Mouse (Mus musculus) erythroblast, embryonic 14.5 days (primary cell): ENCODE data around the gene Lcn6. TPM values are rescaled to one million over a fixed set of nuclear protein-coding genes. Genes with fewer than 3 reads are reported as not detected.

Experiments
- H3K27me3 ChIP-seq: 2 replicates; pipeline ENCODE4 v1.6.1; 2012; ENCODE audit warnings: inconsistent platforms; ENCODE audit not compliant: control insufficient read depth
- H3K36me3 ChIP-seq: 2 replicates; pipeline ENCODE4 v1.6.1; 2012; ENCODE audit warnings: mild to moderate bottlenecking, inconsistent platforms; ENCODE audit not compliant: control insufficient read depth
- H3K4me1 ChIP-seq: 2 replicates; pipeline ENCODE4 v1.6.1; 2012; ENCODE audit warnings: inconsistent platforms; ENCODE audit not compliant: control insufficient read depth
- H3K4me3 ChIP-seq: replicated peaks from 2 replicates; pipeline ENCODE3; 2012; ENCODE audit warnings: moderate library complexity, mild to moderate bottlenecking, inconsistent platforms
- H3K9me3 ChIP-seq: 2 replicates; pipeline ENCODE4 v1.6.1; 2012; ENCODE audit warnings: low read length, inconsistent platforms, mixed read lengths; ENCODE audit not compliant: control insufficient read depth
- GATA1 ChIP-seq: IDR thresholded peaks from 2 replicates; pipeline ENCODE4 v1.6.1; 2012; ENCODE audit warnings: low read length, inconsistent platforms, mixed read lengths
- TAL1 ChIP-seq: IDR thresholded peaks from 3 replicates; pipeline ENCODE4 v1.6.1; 2012; ENCODE audit warnings: low read length, inconsistent platforms, mixed read lengths
- polyA plus RNA-seq: library from polyadenylated mRNA; stranded (reverse); fragments of >175 nt; gene quantifications from 2 replicates; pipeline ENCODE4 v1.2.3, GENCODE M21; 2012

Lcn6 gene
- polyA plus RNA-seq, 1 experiment: not detected

DNA sequence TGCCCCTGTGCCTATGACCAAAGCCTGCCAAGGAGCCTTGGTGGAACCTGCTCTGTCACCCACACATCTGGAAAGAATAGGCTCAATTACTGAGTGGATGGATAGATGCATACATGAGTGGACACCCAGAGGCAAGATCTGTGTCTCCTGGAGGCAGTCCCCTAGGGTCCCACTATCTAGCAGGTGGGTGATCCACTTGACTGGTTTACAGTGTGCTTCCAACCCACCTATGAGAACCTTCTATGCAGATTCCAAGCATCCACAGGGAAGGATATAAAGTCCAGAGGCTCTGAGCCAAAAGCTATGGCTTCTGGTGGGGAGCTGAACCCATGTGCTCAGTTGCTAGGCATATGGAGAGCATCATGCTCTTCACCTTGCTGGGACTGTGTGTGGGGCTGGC, 18.9 kb upstream of the Lcn6 start, which contains the start of gene Lcn5:
Lcn5 (plus strand) TSS at position 301 of the 400 bp plus-strand sequence.
- H3K9me3 ChIP-seq: no peaks in the 10 kb centered on the region

DNA sequence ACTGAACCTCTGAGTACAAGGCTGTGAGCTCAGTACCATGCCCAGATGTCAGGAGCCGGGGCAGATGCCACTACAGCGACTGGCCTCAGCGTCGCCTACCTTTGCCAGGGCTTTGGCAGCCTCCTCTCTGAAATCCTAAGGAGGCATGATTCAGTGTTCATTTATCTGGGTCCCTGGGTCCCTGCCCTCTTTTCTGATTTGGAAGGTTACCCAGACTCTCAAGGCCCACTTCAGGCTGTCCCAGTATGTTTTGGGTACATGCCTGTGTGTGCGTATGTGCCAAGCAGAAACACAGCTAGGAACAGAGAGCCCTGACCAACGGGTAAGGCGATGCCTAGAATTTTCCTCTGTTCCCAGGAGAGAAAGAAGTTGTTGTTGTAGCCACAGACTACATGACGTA, 16.3 kb upstream of the Lcn6 start:
- H3K36me3 ChIP-seq: no peaks in the 10 kb centered on the region
- TF ChIP-seq TAL1 (no peak), GATA1 (no peak)
- no peaks in the 10 kb centered on the region for H3K9me3 ChIP-seq
- no peak overlapping the region for H3K4me3 ChIP-seq
- no peaks in the 10 kb centered on the region for H3K27me3 ChIP-seq
- H3K4me1 ChIP-seq: no peaks in the 10 kb centered on the region

More for the DNA sequence above, 18.9 kb upstream of the Lcn6 start, which contains the start of gene Lcn5:
- H3K4me1 ChIP-seq: no peaks in the 10 kb centered on the region
- TF ChIP-seq GATA1: no peak
- TF ChIP-seq TAL1: no peak
- H3K36me3 ChIP-seq: no peaks in the 10 kb centered on the region
- no peaks in the 10 kb centered on the region for H3K27me3 ChIP-seq
- no peak within 1 kb of the TSS for H3K4me3 ChIP-seq

DNA sequence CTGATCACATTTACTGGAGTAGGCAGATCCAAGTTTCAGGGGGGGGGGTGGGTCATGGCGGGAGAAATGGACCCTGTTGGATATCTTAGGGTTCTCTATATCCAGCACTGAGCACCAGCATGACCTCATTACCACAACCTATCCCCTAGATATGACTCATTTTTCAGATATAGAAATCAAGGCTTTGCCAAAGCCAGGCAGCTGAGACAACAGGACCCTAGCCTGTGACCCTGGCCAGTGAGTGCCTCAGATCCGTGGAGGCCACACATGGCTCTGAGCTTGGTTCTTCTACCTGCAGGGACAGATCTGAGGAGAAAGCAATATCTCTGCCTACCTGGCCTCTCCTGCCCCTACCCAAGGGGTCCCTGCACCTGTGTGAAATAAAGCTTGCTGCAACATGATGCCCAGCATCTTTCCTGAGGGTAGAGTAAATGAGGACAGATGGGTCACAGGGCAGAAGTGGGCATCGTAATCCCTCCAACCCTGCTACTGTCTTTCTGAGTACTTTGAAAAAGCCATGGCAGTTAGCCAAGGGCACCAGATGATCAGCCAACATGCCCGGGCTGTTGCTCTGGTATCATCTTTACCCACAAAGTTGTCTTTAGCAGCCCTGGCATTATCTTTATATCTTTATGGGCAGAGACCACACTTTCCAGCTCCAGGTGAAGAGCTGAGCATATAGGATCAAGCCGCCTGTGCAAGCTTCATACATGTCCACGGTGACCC, 15.2 kb upstream of the Lcn6 start:
- Histone ChIP-seq H3K27me3 (no peaks in the 10 kb centered on the region), H3K36me3 (no peaks in the 10 kb centered on the region)
- TF ChIP-seq GATA1: no peak
- no peak for TF ChIP-seq TAL1

DNA sequence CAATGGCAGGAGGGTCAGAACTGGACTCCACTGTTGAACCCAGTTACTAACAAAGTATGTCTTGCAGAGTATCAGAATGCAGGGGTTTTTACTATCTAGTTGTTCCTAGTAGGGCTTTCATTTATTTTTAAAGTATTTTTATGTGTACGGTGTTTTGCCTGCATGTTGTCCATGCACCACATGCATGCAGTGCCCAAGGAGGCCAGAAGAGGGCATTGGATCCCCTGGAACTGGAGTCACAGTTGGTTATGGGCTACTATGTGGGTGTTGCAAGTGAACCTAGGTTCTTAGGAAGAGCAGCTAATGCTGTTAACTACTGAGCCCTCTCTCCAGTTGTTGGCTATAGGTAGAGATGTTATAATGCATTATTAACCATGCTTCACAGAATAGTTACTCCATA, 13.1 kb upstream of the Lcn6 start:
- no peaks in the 10 kb centered on the region for H3K9me3 ChIP-seq
- H3K4me3 ChIP-seq: no peak overlapping the region
- H3K36me3 ChIP-seq: no peaks in the 10 kb centered on the region
- no peaks in the 10 kb centered on the region for H3K27me3 ChIP-seq
- no peaks in the 10 kb centered on the region for H3K4me1 ChIP-seq
- no peak for TF ChIP-seq GATA1
- TF ChIP-seq TAL1: no peak

More for the DNA sequence above, 15.2 kb upstream of the Lcn6 start:
- Histone ChIP-seq H3K4me1 (no peaks in the 10 kb centered on the region), H3K9me3 (no peaks in the 10 kb centered on the region), H3K4me3 (no peak overlapping the region)

DNA sequence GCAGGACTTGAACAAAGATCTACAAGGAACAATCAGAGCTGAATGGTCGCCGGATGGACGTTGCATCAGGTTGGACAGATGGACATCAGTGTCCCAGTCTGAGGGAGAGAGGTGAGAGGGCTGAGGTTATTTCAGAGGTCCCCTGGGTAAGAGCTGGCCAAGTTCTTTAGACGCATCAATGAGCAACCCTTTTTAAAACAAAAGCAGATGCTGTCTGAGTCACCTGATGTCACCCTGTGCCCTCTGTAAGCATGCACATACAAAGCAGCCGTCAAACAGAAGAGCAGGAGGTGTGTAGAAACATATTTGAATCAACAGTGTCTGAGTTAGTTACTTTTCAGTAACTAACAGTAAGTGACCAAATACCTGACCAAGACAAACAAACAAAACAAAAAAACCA, 12.5 kb upstream of the Lcn6 start:
- no peak for TF ChIP-seq TAL1
- no peak for TF ChIP-seq GATA1
- Histone ChIP-seq H3K4me1 (no peaks in the 10 kb centered on the region), H3K36me3 (no peaks in the 10 kb centered on the region), H3K4me3 (no peak overlapping the region), H3K9me3 (no peaks in the 10 kb centered on the region), H3K27me3 (no peaks in the 10 kb centered on the region)

DNA sequence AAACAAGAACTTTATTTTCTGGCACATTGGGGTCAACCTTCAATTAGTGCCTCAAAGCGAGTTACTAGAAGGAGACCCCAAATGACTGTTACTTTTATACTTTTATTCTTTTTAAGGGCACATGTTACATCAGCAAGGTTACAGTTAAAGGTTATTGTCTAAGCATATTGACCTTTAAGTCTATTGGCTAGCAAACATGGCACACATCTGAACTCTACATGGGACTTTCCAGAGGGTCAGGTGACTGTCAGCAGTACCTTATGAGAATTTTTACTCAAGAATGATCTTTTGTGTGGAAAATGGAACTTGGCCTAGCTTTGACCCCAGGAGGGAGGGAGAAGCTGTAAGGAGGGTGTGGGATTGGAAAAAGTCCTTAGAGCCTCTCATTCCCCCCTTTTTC, 10.1 kb upstream of the Lcn6 start:
- no peaks in the 10 kb centered on the region for H3K36me3 ChIP-seq
- TF ChIP-seq TAL1: no peak
- no peak for TF ChIP-seq GATA1
- no peak overlapping the region for H3K4me3 ChIP-seq
- H3K9me3 ChIP-seq: no peaks in the 10 kb centered on the region
- no peaks in the 10 kb centered on the region for H3K4me1 ChIP-seq
- H3K27me3 ChIP-seq: no peaks in the 10 kb centered on the region

DNA sequence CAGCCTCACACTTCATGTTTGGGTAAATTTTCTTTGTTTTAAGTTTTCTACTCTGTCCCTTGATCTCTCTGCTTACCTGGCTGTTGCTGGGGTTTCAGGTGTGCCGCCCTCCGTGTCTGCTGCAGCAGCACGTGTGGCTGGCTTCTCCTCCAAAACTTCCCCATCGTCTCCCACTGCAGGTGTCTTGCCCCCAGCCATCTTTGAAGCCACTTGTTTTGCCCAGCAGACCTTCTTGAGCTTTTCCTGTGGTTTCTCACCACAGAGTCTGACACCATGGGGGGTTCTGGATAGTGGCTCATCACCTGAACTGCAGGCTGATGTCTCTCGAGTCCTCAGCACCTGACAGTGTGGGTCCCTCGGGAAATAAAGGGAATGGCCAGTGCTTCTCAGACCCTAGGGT, 3.0 kb downstream of the Lcn6 start:
- no peaks in the 10 kb centered on the region for H3K9me3 ChIP-seq
- no peaks in the 10 kb centered on the region for H3K27me3 ChIP-seq
- no peaks in the 10 kb centered on the region for H3K36me3 ChIP-seq
- no peaks in the 10 kb centered on the region for H3K4me1 ChIP-seq
- H3K4me3 ChIP-seq: no peak overlapping the region
- TF ChIP-seq TAL1 (no peak), GATA1 (no peak)

DNA sequence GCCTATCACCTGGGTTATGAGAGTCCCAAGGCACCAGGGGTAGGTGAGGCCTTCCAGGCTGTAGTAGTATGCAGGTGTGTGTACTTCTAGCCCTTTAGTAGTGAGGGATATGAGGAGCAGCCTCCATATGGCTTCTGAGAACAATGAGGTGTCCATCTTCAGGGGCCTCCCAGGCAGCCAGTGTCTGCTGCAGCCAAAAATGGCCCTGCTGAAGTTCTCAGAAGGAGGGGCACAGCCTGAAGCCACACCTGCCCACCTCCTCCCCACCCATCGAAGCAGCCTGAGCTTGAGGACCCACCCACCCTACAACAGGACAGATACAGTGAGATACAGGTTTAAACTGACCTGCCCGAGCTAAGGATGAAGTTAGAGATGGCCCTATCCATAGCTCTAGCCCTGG, 5.8 kb downstream of the Lcn6 start, which contains the start of gene Lcn10:
Lcn10 (plus strand) TSS at position 301 of the 400 bp plus-strand sequence.
- Histone ChIP-seq H3K36me3 (no peaks in the 10 kb centered on the region), H3K9me3 (no peaks in the 10 kb centered on the region), H3K4me3 (no peak within 1 kb of the TSS), H3K4me1 (no peaks in the 10 kb centered on the region), H3K27me3 (no peaks in the 10 kb centered on the region)
- TF ChIP-seq GATA1: no peak
- no peak for TF ChIP-seq TAL1

DNA sequence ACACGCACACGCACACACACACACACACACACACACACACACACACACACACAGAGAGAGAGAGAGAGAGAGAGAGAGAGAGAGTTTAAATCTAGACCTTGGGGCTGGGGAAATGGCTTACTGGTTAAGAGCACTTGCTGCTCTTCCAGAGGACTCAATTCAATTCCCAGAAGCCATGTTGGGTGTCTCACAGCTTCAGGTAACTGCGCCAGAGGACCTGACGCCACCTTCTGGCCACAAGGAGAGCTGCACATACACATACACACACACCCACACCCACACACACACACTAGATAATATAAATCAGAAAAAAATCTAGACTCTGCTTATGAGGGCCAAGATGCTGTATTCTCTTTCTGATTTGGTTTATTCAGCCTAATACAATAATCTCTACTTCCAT, 10.4 kb downstream of the Lcn6 start:
- TF ChIP-seq TAL1: no peak
- no peak for TF ChIP-seq GATA1
- H3K9me3 ChIP-seq: no peaks in the 10 kb centered on the region
- no peak overlapping the region for H3K4me3 ChIP-seq
- H3K4me1 ChIP-seq: no peaks in the 10 kb centered on the region
- no peaks in the 10 kb centered on the region for H3K27me3 ChIP-seq
- H3K36me3 ChIP-seq: no peaks in the 10 kb centered on the region
